Mouse (Mus musculus): Measurements from ENCODE around the gene Map3k7cl.

The Map3k7cl gene

DNA sequence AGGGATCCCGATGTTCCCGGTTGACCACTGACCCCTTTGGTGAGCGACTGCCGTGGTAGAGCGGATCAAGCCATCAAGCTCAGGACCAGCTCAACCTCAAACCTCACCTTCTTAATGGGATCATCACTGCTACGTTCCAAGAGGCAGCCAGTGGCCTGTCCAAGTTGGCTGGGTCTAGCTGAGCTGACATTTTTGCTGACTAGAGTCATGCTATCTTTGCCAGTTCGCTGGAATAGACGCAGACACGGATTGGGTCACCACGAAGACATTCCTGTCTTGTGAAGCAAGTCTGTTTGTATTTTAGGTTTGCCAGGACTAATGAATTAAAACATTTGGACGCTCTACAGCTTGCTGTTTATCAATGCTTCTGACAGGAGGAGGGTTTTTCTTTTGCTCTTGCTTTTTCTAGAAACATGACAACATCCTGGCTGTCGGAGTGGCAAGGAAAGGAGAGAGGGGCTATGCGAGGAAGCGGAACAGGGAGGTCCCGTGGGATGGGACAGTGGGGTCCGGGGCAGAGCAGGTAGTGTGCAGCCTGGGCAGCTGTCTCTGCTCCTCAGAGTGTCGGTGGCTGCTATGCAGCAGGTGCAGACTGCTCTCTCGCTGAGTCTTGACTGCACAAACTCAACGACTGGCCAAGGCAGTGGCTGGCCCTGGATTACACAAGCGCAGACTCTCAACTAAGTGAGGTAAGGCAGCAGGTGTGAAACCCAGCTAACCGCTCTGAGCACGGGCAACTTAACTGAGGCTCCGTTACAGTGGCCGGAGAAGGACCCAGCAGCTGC is at the start of gene Map3k7cl:
Map3k7cl (plus strand) TSS at position 424 of the 785 bp plus-strand sequence.
- DNase-seq (ENCODE audit: low read depth, low spot score), result no peak

DNA sequence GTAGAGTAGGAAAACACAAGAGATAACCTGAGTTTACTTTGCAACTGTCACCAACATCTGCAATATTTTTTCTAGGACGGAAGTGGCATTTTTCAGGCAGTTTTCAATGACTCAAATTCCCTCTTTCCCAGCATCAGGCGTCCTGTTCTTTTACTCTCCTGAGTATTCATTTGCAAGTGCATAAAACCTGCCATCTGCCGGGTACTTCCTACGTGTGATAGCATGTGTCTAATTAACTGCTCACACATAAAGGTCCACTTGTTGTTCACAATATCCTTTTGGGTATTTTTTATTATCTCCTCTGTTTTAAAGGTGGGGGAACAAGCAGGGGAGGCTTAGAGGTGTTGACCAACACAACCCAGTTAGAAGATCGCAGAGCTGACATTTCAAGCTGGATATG is 41.4 kb upstream of the Map3k7cl start:
- DNase-seq (ENCODE audit: low read depth, low spot score), result no peak

GRCm38 (mm10) chr16:87512331-87512730 is 40.8 kb upstream of the Map3k7cl start:
- no peak for DNase-seq (ENCODE audit: low read depth, low spot score)

- DNase-seq (ENCODE audit: low read depth, low spot score), result no peak
These were observed 28.9 kb upstream of the Map3k7cl start for GRCm38 (mm10) chr16:87524228-87524627.

GRCm38 (mm10) chr16:87527553-87528249 is 25.4 kb upstream of the Map3k7cl start:
- DNase-seq (ENCODE audit: low read depth, low spot score), result no peak

DNA sequence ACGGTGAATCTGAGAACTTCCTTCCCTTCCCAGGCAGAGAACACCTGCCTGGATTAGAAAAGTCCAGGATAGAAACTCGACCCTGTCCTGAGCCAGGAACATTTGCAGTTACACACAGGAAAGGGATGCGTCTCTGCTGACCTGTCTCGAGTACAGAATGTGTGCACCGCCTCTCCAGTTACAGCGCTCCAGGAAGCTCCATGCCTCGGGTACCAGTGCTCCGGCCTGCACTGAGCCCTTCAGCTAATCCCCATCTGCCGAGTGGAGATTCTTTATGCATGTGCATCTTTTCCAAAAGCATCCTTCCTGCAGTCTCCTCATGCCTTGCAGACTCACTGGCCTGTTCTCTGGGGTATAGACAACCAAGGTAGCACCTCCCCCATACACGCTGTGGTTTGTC is 24.4 kb upstream of the Map3k7cl start:
- no peak for DNase-seq (ENCODE audit: low read depth, low spot score)

DNA sequence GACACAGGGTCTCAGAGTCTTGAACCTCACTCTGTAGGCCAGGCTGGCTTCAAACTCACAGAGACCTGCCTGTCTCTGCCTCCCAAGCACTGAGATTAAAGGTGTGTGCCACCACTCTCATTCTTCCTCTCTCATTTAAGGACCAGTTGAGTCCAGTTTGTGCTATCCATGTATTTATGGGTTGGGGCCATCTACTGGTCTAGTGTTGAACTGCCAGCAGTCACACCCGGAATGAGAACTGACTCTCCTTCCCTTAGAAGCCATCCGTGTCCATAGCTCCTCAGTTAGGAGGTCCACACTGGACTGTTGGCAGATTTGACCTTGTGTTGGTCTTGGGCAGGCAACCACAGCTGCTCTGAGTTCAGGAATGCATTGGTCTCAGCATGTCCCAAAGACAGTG is 4.8 kb upstream of the Map3k7cl start:
- DNase-seq (ENCODE audit: low read depth, low spot score), result peak; percentile 3

DNA sequence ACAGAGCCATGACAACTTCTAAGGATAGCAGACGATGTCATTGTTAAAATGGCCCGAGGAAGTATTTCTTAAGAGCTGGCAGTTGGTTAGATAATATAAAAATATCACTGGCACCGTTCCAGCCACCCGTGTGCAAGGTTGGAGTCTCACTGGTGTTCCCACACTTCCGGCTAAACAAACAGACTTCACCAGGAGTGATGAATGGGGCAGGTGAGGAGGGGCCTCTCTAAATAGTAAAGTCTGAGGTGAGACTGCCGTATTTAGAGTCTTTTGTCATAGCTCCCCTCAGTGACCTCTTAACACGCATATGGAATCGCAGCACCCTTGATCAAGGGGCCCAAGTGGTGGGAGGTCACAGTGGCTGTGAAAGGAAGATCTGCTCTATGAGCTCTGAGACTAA is 3.2 kb downstream of the Map3k7cl start:
- no peak for DNase-seq (ENCODE audit: low read depth, low spot score)

- no peak for DNase-seq (ENCODE audit: low read depth, low spot score)
These were observed 8.4 kb downstream of the Map3k7cl start for GRCm38 (mm10) chr16:87561501-87561900.

GRCm38 (mm10) chr16:87563524-87563923 is 10.4 kb downstream of the Map3k7cl start:
- DNase-seq (ENCODE audit: low read depth, low spot score), result no peak

DNA sequence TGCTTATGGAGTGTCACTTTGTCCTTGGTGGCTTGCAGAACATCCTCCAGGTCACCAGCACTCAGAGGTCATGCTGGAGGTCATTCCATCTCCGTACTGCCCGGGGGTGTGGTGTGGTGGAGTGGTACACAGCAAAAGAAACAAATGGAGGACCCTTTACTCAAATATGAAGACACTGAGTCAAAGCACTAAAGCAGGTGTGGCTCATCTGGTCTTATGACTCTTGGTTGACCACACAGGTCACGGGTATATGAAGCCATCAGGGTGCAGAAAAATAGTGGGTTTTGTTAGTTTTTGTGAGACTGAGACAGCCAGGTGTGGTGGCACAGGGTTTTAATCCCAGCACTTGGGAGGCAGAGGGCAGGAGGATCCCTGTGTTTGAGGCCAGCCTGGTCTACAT is 11.4 kb downstream of the Map3k7cl start:
- DNase-seq (ENCODE audit: low read depth, low spot score), result no peak

- no peak for DNase-seq (ENCODE audit: low read depth, low spot score)
These were observed 14.4 kb downstream of the Map3k7cl start for GRCm38 (mm10) chr16:87567572-87567971.

GRCm38 (mm10) chr16:87568241-87568640 is 15.1 kb downstream of the Map3k7cl start:
- no peak for DNase-seq (ENCODE audit: low read depth, low spot score)

- DNase-seq (ENCODE audit: low read depth, low spot score), result no peak
These were observed 16.5 kb downstream of the Map3k7cl start for GRCm38 (mm10) chr16:87569576-87570105.

GRCm38 (mm10) chr16:87570334-87570733 is 17.2 kb downstream of the Map3k7cl start:
- no peak for DNase-seq (ENCODE audit: low read depth, low spot score)

- no peak for DNase-seq (ENCODE audit: low read depth, low spot score)
These were observed 20.3 kb downstream of the Map3k7cl start for GRCm38 (mm10) chr16:87573409-87573808.

DNA sequence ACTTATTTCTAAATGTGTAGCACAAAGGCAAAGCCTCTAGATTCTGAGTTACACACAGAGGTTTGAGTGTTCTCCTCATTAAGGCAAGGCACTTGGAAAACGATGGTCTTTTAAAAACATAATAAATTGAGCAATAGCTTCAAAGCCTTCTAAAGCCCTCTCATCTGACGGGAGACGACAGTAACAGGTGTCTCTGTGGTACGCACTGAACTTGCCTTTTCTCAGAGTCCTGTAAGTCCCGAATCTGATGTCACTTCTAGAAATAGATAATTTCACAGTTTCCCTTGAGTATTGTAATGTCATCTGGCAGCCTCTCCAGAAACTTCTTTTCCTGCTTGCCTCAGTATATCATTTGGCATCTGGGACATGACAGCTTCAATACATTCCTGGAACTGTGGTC is 21.0 kb downstream of the Map3k7cl start:
- DNase-seq (ENCODE audit: low read depth, low spot score), result no peak

- DNase-seq (ENCODE audit: low read depth, low spot score), result no peak
These were observed 22.5 kb downstream of the Map3k7cl start for GRCm38 (mm10) chr16:87575600-87575999.

- no peak for DNase-seq (ENCODE audit: low read depth, low spot score)
These were observed 25.8 kb downstream of the Map3k7cl start for GRCm38 (mm10) chr16:87578881-87579280.

DNA sequence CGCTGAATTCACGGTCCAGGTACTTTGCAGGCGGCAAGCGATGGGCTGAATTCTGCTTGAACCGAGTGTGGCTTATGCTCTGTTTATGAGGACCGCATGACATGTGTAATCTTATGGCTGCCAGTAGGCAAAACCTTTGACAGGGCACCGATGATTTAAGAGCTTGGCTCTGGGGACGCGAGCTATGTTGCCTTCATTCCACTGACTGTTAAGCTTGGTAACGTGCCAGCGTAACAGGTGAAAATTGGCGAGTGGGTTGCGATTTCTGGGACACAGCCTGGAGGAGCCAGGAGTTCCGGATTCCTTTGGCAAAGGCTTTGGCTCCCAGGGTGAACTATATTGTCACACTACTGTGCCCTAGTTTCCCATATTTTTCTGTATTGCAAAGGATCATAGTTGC is 26.3 kb downstream of the Map3k7cl start:
- DNase-seq (ENCODE audit: low read depth, low spot score), result no peak

DNA sequence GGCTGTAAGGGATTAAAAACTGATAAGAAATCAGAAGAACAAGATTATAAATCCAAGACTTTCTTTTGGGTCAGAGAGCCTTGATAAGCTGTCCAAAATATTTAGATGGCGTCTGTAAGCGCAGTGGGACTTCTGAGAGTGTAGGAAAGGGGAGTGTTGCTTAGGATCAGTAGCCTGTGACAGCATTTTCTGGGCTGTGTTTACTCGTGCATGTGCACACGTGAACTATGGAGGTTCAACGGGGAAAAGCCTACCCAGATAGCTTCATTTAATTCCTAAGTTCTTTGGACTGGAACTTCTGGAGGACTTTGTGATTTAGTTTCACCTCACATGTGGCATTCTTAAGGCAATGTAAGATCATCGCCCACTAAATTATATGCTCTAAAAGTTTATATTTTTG is 29.6 kb downstream of the Map3k7cl start:
- no peak for DNase-seq (ENCODE audit: low read depth, low spot score)

GRCm38 (mm10) chr16:87584618-87585017 is 31.5 kb downstream of the Map3k7cl start:
- peak; percentile 36 for DNase-seq (ENCODE audit: low read depth, low spot score)

Measured in CD4-positive, CD25-positive, alpha-beta regulatory T cell, adult 2 months (primary cell).